Mouse (Mus musculus) heart, embryonic 12.5 days (tissue): ENCODE data around the gene Socs1. TPM values are rescaled to one million over a fixed set of nuclear protein-coding genes. Genes with fewer than 3 reads are reported as not detected.
A peak's percentile ranks its signal among the peaks of the same experiment; 100 is the strongest.

ENCODE experiments used
- ATAC-seq: fragments of 200-750 bp; cut with Nextera tagmentation; 2 replicates; pipeline ENCODE4 v1.8.0; 2017; ENCODE audit warnings: moderate TSS enrichment, moderate library complexity; ENCODE audit not compliant: insufficient number of reproducible peaks, low FRiP score
- H3K27ac ChIP-seq: fragments of 300-500 bp; sonication (generic); 2 replicates; pipeline ENCODE4 v1.5.1; 2016; ENCODE audit warnings: mild to moderate bottlenecking, moderate library complexity; ENCODE audit not compliant: poor library complexity, severe bottlenecking
- H3K27me3 ChIP-seq: fragments of 300-500 bp; sonication (generic); replicated peaks from 2 replicates; pipeline ENCODE4 v1.6.1; 2016; ENCODE audit warnings: mild to moderate bottlenecking, moderate library complexity
- H3K36me3 ChIP-seq: fragments of 300-500 bp; sonication (generic); 2 replicates; pipeline ENCODE4 v1.6.1; 2016; ENCODE audit warnings: mild to moderate bottlenecking, moderate library complexity
- H3K4me1 ChIP-seq: fragments of 300-500 bp; sonication (generic); replicated peaks from 2 replicates; pipeline ENCODE4 v1.6.1; 2016; ENCODE audit warnings: mild to moderate bottlenecking
- H3K4me2 ChIP-seq: fragments of 300-500 bp; sonication (generic); 2 replicates; pipeline ENCODE4 v1.6.1; 2016; ENCODE audit warnings: mild to moderate bottlenecking, moderate library complexity
- H3K4me3 ChIP-seq: fragments of 300-500 bp; sonication (generic); 2 replicates; pipeline ENCODE4 v1.5.1; 2016; ENCODE audit warnings: mild to moderate bottlenecking
- H3K9ac ChIP-seq: fragments of 300-500 bp; sonication (generic); 2 replicates; pipeline ENCODE4 v1.6.1; 2016; ENCODE audit warnings: mild to moderate bottlenecking, moderate library complexity
- H3K9me3 ChIP-seq: fragments of 300-500 bp; sonication (generic); replicated peaks from 2 replicates; pipeline ENCODE4 v1.6.1; 2016; ENCODE audit warnings: mild to moderate bottlenecking, moderate library complexity
- WGBS: fragments of 180-500 bp; shearing (Covaris S2); methylation state at CpG from one replicate; pipeline ENCODE4 v1.1.7; 2016; 5-methylcytosine and 5-hydroxymethylcytosine counted together
- polyA plus RNA-seq: library from polyadenylated mRNA; unstranded; fragments of >200 nt; fragmentation: Nextera tagmentation; extraction: Ambion mirVana; gene quantifications from 2 replicates; pipeline ENCODE4 v1.2.1, GENCODE M21; 2016

The Socs1 gene
- polyA plus RNA-seq, result 6.0 and 6.2 TPM in 2 replicates

DNA sequence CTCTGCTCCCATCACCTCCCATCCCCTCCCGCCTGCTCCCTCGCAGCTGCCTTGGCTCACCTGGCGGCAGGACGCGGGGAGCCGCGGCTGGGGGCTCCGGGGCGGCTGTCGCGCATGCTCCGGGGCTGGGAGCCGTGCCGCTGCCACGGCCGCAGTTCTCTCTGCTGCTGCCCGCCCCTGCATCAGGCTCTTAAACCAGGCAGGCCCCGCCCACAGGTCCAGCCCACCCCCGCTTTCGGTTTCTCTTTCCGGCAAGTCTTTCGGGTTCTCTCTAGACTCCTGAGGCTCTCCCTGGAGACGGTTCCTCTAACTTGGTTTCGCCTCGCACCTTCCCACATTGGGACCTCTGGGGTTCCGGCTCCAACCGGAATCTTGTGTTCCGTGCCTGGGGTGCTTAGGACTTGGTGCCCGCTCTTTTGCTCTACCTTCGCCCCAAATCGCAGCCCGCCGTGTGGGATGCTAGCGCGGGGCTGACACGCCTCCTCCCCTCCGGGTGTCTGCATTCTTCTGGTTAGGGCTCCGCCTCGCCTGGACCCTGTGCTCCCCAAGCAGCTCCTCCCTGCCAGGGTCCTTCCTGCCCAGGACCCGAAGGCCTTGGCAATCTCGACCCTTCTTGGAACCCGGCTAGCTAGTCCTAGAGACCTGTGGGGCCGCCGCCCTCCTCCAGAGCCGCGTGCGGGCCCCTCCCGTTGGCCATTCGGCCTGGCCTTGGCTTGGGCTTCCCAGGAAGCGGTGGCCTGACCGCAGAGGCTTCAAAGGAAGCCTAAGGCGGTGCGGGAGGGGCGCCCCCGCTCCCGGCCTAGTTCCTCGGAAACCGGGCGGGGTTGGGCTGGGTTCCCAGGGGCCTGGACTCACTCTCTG lies at the start of gene Socs1:
TSS of gene Socs1 (minus strand) at position 166 of the 861 bp plus-strand sequence.
- Histone ChIP-seq H3K36me3 (0 out of 2 replicates have a peak, but pooled peaks cover 3% of the 10 kb centered on the region), H3K4me1 (peaks cover 50% of the 10 kb centered on the region), H3K9me3 (no peaks in the 10 kb centered on the region), H3K27ac (peak within 1 kb of the TSS; percentile 94), H3K27me3 (peaks cover 22% of the 10 kb centered on the region; the same call in 1 of the 2 replicates), H3K4me2 (peak within 1 kb of the TSS; percentile 83), H3K4me3 (peak within 1 kb of the TSS; percentile 64), H3K9ac (peak within 1 kb of the TSS; percentile 81)
- WGBS, result under 1% methylated on average over 57 of the region's 59 CpGs
- ATAC-seq, result peak; percentile 81

DNA sequence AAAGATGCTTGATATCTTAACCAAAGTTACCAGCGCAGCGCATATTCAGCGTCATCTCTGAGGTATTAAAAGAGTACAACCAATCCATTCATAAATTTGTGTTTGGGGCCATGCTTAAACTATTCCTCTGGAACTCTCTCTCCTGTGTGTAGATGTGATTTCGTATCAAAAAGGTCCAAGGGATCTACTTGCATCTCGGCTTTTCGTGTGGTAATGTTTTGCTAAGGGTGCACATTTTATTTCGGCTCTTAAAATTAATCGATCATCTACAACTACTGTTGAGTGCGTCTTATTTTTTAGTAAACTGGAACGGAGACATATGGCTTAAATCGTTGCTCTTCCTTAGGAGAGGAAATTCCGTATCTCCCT lies 49.2 kb upstream of the Socs1 start:
- Histone ChIP-seq H3K4me2 (peak overlapping the region; percentile 89), H3K36me3 (no peaks in the 10 kb centered on the region), H3K27ac (no peak overlapping the region), H3K4me1 (peaks cover 37% of the 10 kb centered on the region), H3K9me3 (no peaks in the 10 kb centered on the region), H3K27me3 (no peaks in the 10 kb centered on the region), H3K4me3 (peak overlapping the region; percentile 90), H3K9ac (peak overlapping the region; percentile 91; the same call in 1 of the 2 replicates)
- WGBS, result 6% methylated on average over 12 of the region's 12 CpGs
- ATAC-seq, result no peak

DNA sequence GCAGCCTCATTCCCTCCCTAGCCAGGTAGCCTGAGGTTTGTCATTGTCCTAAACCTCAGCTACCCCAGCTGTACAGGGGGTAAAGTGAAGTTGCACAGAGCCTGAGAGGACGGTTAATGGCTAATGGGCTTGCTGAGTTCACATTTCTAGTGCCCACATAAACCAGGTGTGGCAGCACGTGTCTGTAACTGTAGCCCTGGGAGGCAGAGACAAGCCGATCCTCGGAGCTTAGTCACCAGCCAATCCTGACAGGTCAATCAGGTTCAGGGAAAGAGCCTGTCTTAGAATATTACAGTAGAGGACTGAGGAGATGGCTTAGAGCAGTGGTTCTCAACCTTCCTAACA lies 43.1 kb upstream of the Socs1 start:
- 70% methylated on average over 4 of the region's 4 CpGs for WGBS
- H3K4me3 ChIP-seq, result no peak overlapping the region
- ATAC-seq, result no peak
- no peak overlapping the region for H3K4me2 ChIP-seq
- H3K36me3 ChIP-seq, result no peaks in the 10 kb centered on the region
- no peak overlapping the region for H3K27ac ChIP-seq
- H3K9me3 ChIP-seq, result peaks cover under 1% of the 10 kb centered on the region; the same call in 1 of the 2 replicates
- H3K9ac ChIP-seq, result no peak overlapping the region
- no peaks in the 10 kb centered on the region for H3K27me3 ChIP-seq
- no peaks in the 10 kb centered on the region; the same call in 1 of the 2 replicates for H3K4me1 ChIP-seq

DNA sequence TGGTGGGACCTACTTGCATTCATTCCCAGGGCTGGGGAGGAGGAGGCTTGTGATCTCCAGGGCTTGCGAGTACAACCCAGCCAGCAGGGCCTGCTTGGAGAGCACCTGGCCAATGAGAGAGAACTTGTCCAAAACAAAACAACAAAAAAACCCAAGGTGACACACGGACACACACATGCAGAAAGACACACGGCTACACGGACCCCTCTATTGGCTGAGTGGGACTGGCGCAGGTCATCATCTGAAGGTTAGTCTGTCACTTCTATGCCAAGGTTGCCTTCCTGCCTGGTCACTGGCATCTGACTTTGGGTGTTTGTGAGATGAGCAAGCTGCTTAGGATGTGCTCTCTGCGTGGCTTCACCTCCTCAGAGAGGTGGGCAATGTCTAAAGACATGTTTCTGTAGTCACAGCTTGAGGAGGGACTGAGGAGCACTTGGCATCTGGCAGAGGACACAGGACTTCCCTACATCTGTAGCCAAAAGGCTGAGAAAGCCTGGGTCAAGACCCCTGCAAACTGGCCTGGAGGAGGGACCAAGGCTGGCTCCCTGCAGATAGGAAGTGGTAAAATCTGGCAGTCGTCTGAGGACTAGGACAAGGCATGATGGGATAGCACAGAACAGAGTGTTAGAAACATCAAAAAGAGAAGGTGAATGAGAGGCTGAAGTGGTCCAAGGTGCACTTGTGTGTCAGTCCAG lies 42.6 kb upstream of the Socs1 start:
- Histone ChIP-seq H3K9ac (no peak overlapping the region), H3K27me3 (no peaks in the 10 kb centered on the region), H3K9me3 (peaks cover 3% of the 10 kb centered on the region), H3K4me3 (no peak overlapping the region), H3K27ac (no peak overlapping the region), H3K4me1 (no peaks in the 10 kb centered on the region; the same call in 1 of the 2 replicates), H3K4me2 (no peak overlapping the region), H3K36me3 (no peaks in the 10 kb centered on the region)
- WGBS, result 72% methylated on average over 7 of the region's 7 CpGs
- ATAC-seq, result no peak

DNA sequence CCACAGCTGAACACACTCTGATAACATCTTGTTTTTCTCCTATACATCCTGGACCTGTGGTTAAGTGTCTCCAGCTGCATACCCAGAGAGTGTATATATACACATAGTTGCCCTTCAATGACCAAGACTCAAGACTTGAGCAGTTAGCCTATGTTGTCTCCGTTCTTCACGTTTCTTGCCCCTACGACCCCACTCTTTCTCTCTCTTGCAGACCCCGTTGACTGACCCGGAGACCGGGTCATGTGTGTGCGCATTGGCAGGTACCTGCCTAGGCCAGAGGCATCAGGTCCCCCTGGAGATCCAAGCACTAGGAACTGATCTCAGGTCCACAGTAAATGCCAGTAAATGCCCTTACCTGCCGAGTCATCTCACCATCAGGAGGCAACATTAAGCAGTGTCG lies 41.9 kb upstream of the Socs1 start:
- Histone ChIP-seq H3K36me3 (no peaks in the 10 kb centered on the region), H3K4me3 (no peak overlapping the region), H3K4me2 (no peak overlapping the region), H3K9me3 (peaks cover 3% of the 10 kb centered on the region), H3K4me1 (no peaks in the 10 kb centered on the region; the same call in 1 of the 2 replicates), H3K27me3 (no peaks in the 10 kb centered on the region), H3K27ac (no peak overlapping the region), H3K9ac (no peak overlapping the region)
- WGBS, result 89% methylated on average over 9 of the region's 9 CpGs
- ATAC-seq, result no peak

DNA sequence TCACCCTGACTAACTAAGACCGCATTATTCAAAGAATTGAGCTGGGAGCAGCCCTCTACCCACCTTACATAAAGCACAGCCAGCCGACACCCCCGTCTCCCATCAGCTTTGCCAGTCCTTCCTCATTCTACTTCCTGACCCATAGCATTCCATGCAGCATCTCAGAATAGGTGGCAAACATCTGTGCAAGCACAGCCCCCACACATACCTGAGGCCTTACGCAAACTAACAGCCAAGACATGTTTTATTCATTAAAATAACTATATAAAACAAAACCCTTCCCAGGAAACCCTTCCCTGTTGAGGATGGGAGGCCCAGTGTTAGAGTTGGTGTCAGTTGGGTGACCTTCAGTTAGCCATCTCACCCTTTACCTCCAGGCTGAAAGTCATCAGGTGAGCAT lies 40.5 kb upstream of the Socs1 start:
- H3K4me2 ChIP-seq, result no peak overlapping the region
- no peaks in the 10 kb centered on the region; the same call in 1 of the 2 replicates for H3K4me1 ChIP-seq
- H3K36me3 ChIP-seq, result no peaks in the 10 kb centered on the region
- H3K27ac ChIP-seq, result no peak overlapping the region
- no peak overlapping the region for H3K9ac ChIP-seq
- ATAC-seq, result no peak
- peaks cover 3% of the 10 kb centered on the region for H3K9me3 ChIP-seq
- WGBS, result 75% methylated on average over 4 of the region's 4 CpGs
- no peaks in the 10 kb centered on the region for H3K27me3 ChIP-seq
- H3K4me3 ChIP-seq, result no peak overlapping the region

DNA sequence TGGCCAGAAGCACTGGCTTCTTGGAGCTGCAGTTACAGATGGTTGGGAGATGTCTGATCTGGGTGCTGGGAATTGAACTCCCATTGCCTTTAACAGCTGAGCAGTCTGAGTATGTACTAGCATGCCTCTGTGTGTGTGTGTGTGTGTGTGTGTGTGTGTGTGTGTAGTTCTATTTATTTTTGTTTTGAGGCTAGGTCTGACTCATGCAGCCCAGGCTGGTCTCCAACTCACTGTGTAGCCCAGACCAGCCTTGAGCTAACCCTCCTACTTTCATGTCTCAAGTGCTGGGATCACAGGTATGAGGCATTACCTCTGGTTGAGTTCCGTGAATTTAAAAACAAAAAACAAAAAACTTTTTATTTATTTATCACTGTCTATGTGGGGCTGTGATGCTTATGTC lies 39.2 kb upstream of the Socs1 start:
- ATAC-seq, result no peak
- H3K36me3 ChIP-seq, result no peaks in the 10 kb centered on the region
- WGBS, result 69% methylated on average over 1 of the region's 1 CpGs
- no peaks in the 10 kb centered on the region for H3K27me3 ChIP-seq
- no peak overlapping the region for H3K27ac ChIP-seq
- peaks cover 3% of the 10 kb centered on the region for H3K9me3 ChIP-seq
- H3K4me2 ChIP-seq, result no peak overlapping the region
- H3K9ac ChIP-seq, result no peak overlapping the region
- H3K4me3 ChIP-seq, result no peak overlapping the region
- H3K4me1 ChIP-seq, result peaks cover 13% of the 10 kb centered on the region

DNA sequence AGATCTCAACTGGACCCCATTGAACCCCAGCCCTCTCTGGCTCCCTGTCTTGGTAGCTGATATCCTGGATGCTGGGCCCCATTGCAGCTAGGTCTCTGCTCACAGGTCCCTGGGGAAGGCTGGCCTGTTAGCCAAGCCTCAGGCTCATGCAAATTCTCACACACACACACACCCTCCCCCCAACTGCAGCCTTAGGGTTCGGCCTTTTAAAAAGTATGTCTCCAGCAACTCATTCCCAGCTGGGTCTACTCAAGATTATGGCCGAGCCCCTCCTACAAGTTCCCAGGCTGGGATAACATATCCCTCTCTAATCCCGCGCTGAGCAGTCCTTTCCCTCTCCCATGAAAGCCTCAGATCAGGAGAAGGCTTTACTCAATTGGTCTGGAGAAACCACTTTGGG lies 36.1 kb upstream of the Socs1 start:
- Histone ChIP-seq H3K4me3 (no peak overlapping the region), H3K9ac (no peak overlapping the region), H3K4me2 (no peak overlapping the region), H3K9me3 (peaks cover 3% of the 10 kb centered on the region), H3K27ac (no peak overlapping the region), H3K36me3 (no peaks in the 10 kb centered on the region), H3K4me1 (peaks cover 23% of the 10 kb centered on the region), H3K27me3 (no peaks in the 10 kb centered on the region)
- WGBS, result 49% methylated on average over 4 of the region's 4 CpGs
- ATAC-seq, result no peak

DNA sequence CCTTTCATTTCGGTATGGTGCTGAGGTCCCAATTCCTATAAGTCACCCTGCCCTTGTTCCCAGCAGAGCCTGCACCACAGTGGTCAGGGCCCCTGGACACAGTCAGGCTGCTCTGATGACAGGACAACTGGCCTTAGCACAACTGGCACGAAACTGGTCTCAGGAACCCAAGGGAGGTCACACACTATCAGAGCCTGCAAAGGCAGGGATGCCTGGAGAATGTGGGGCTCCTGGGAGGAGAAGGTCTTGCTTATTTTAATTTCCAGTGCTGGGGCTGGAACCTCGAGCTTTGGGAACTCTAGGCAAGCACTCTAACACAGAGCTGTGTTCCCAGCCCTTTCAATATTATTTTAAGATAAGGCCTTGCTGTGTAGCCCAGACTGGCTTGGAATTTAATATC lies 34.6 kb upstream of the Socs1 start:
- no peak overlapping the region for H3K4me3 ChIP-seq
- no peak for ATAC-seq
- 35% methylated on average over 3 of the region's 3 CpGs for WGBS
- H3K4me2 ChIP-seq, result no peak overlapping the region
- H3K9me3 ChIP-seq, result peaks cover 3% of the 10 kb centered on the region
- H3K27me3 ChIP-seq, result no peaks in the 10 kb centered on the region
- no peak overlapping the region for H3K27ac ChIP-seq
- no peak overlapping the region for H3K9ac ChIP-seq
- H3K4me1 ChIP-seq, result peaks cover 26% of the 10 kb centered on the region
- no peaks in the 10 kb centered on the region for H3K36me3 ChIP-seq

DNA sequence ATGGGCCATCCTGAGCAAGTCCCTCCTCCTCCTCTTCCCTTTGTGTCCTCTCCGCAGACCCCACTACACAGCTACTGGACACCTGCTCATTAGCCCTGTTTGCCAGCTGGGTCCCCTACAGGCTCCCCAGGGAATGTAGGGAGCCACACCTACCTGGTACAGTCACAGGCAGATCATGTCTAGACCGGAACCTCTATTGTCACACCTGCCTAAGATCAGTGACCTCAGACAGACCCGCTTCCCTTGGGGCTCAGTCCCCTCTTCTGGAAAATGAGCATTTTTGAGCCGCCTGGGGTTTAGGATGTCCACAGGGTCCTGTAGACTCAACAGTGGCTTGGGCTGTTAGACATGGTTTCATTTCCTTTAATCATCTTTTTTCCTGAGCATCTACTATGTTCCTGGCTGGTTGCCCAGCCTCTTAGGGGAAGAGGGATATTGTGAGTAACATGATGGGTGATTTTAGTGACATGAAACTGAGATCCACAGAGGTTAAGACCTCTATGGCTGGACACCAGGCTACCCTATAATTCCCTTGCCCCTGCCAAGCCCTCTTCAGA lies 33.3 kb upstream of the Socs1 start:
- Histone ChIP-seq H3K4me1 (peaks cover 33% of the 10 kb centered on the region), H3K27ac (no peak overlapping the region), H3K9ac (no peak overlapping the region), H3K4me2 (no peak overlapping the region), H3K4me3 (no peak overlapping the region), H3K9me3 (peaks cover 3% of the 10 kb centered on the region), H3K27me3 (no peaks in the 10 kb centered on the region), H3K36me3 (no peaks in the 10 kb centered on the region)
- ATAC-seq, result no peak
- WGBS, result 83% methylated on average over 4 of the region's 4 CpGs

DNA sequence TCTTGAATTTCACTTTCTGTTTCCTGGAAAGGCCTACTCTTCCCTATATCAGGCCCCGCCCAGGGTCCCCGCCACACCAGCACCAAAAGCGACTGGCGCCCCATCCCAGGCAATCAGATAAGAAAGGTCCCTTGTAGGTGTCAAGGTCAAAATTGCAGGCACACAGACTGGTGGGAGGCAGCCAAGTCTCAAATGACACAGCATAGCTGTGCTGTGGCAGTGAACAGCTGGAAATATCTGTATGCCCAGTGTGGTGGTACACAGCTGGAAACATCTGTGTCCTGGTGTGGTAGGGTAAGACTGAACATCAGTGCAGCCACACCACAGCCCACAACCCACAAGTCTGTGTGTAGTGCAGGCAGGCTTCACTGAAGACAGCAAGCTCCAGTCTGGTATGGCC lies 29.5 kb upstream of the Socs1 start:
- Histone ChIP-seq H3K9ac (no peak overlapping the region), H3K27me3 (no peaks in the 10 kb centered on the region), H3K27ac (no peak overlapping the region), H3K4me1 (peaks cover 35% of the 10 kb centered on the region), H3K9me3 (no peaks in the 10 kb centered on the region), H3K36me3 (no peaks in the 10 kb centered on the region), H3K4me3 (no peak overlapping the region), H3K4me2 (no peak overlapping the region)
- whole genome bisulfite sequencing, result 37% methylated on average over 4 of the region's 4 CpGs
- no peak for ATAC-seq
